Mouse (Mus musculus): ENCODE measurements around the gene Cpb2.

DNA sequence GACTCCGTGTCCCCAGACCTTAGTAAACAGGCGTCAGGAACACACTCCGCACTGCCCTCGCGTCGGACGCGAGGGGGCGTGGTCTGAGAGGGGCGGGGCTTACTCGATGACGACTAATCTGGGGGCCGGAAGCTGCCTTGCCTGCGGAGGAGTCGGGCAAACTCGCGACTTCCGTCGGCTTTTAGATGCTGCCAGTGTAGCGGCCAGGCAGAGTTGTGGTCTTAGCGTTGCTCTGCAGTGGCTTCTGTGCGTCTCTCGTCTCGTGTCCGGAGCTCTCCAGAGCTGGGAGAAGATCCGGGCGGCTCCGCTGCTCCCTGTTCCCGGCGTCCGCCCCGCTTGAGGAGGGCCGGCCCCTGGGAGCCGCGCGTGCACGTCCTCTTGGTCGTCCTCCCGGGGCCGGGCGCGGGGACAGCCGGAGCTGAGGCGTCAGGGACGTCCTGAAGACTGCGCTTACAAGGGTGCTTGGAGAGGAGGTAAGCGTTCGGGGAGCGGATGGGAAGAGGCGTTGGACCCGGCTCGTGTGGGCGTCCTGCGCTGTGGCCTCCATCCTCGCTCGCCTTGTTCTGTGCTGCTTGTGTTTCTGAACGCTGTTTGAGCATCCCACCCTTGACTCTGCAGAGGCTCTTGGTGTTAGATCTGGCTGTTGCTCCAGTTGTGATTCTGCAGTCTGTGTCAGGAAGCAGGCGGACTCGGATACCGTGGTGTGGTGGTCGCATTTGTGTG is 42.3 kb downstream of the Cpb2 start, which contains the start of gene Zc3h13:
- TF ChIP-seq POLR2A (IDR thresholded peaks at IDR 0.05; ENCODE audit: borderline replicate concordance, extremely low read depth, low read depth, low read length) (peak; percentile 94), CTCF (IDR thresholded peaks at IDR 0.05; ENCODE audit: insufficient read depth, low read length) (no peak)
